Mouse (Mus musculus) spleen, postnatal 10 days (tissue): ENCODE measurements around the gene Abt1.
A peak's percentile ranks its signal among the peaks of the same experiment; 100 is the strongest.

ENCODE experiments used
- DNase-seq, 2 experiments: peaks; one replicate each; pipeline ENCODE4 v3.0.0; 2021 to 2022; ENCODE audit warnings: low spot score in 2 of 2

The Abt1 gene

GRCm38 (mm10) chr13:23423286-23424051 is at the start of gene Abt1:
TSS of gene Abt1 (minus strand) at chr13:23423866.
- DNase-seq, result peak; percentile 85 to 96

- peak; percentile 78 to 82 for DNase-seq
These were observed 43.2 kb upstream of the Abt1 start for GRCm38 (mm10) chr13:23466911-23467310.

- no peak for DNase-seq
These were observed 42.6 kb upstream of the Abt1 start for GRCm38 (mm10) chr13:23466306-23466705.

GRCm38 (mm10) chr13:23465600-23466109 is 42.0 kb upstream of the Abt1 start, which contains the start of gene Btn1a1:
TSS of gene Btn1a1 (minus strand) at chr13:23465901.
- peak; percentile 48 to 58 for DNase-seq

- peak; percentile 50 to 62 for DNase-seq
These were observed 41.2 kb upstream of the Abt1 start for GRCm38 (mm10) chr13:23464841-23465366.

GRCm38 (mm10) chr13:23464224-23464637 is 40.6 kb upstream of the Abt1 start:
- peak; percentile 68 to 81 for DNase-seq

GRCm38 (mm10) chr13:23463381-23464223 is 39.9 kb upstream of the Abt1 start:
- DNase-seq, result peak; percentile 78 to 80

GRCm38 (mm10) chr13:23462669-23463068 is 39.0 kb upstream of the Abt1 start:
- no peak for DNase-seq

- no peak for DNase-seq
These were observed 38.4 kb upstream of the Abt1 start for GRCm38 (mm10) chr13:23462063-23462462.

GRCm38 (mm10) chr13:23459264-23459846 is 35.7 kb upstream of the Abt1 start:
- DNase-seq, result peak; percentile 42 to 43

GRCm38 (mm10) chr13:23453926-23454325 is 30.3 kb upstream of the Abt1 start:
- no peak for DNase-seq

- peak; percentile 80 to 88 for DNase-seq
These were observed 29.7 kb upstream of the Abt1 start for GRCm38 (mm10) chr13:23453362-23453862.

GRCm38 (mm10) chr13:23450398-23450797 is 26.7 kb upstream of the Abt1 start:
- peak; percentile 84 to 89 for DNase-seq

GRCm38 (mm10) chr13:23449235-23450095 is 25.8 kb upstream of the Abt1 start:
- DNase-seq, result peak; percentile 65 to 79

GRCm38 (mm10) chr13:23448758-23449157 is 25.1 kb upstream of the Abt1 start:
- no peak for DNase-seq

- DNase-seq, result peak; percentile 87 to 89
These were observed 22.9 kb upstream of the Abt1 start for GRCm38 (mm10) chr13:23446498-23446952.

- peak; percentile 94 to 95 for DNase-seq
These were observed 22.1 kb upstream of the Abt1 start for GRCm38 (mm10) chr13:23445561-23446320.

- DNase-seq, result no peak
These were observed 21.5 kb upstream of the Abt1 start for GRCm38 (mm10) chr13:23445156-23445555.

GRCm38 (mm10) chr13:23444451-23444850 is 20.8 kb upstream of the Abt1 start:
- no peak for DNase-seq

- no peak for DNase-seq
These were observed 16.2 kb upstream of the Abt1 start for GRCm38 (mm10) chr13:23439901-23440300.
